Mouse (Mus musculus) naive thymus-derived CD4-positive, alpha-beta T cell, adult 2 months (primary cell): ENCODE data around the gene Abca17.

Experiments used
- DNase-seq: peaks from one replicate; pipeline ENCODE4 v3.0.0-alpha.2; 2011; ENCODE audit warnings: low read depth

Abca17 gene

GRCm38 (mm10) chr17:24346831-24347230, 4.0 kb downstream of the Abca17 start:
- DNase-seq: no peak

- DNase-seq: peak; percentile 55
Observed at GRCm38 (mm10) chr17:24344672-24345071, 6.2 kb downstream of the Abca17 start.

GRCm38 (mm10) chr17:24327656-24328055, 23.2 kb downstream of the Abca17 start:
- no peak for DNase-seq

- DNase-seq: no peak
Observed at GRCm38 (mm10) chr17:24325051-24325450, 25.8 kb downstream of the Abca17 start.

DNA sequence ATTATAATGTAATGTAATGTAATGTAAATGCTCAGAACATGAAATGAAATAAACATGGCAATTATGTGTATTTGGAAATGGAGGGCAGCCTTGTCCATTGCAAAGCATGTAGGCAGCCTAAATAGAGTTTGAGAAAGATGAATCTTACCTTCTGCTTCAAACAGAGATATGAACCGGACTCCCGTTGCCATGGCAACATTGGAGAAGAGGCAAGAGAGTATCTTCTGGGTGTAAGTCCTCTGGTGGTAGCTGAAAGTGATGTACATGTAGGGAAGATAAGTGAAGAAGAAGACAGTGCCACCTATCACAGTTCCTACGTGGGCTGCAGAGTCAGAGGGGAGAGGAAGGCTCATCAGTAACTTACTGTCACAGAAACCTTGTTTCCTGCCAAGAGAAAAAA, 30.0 kb downstream of the Abca17 start:
- no peak for DNase-seq

DNA sequence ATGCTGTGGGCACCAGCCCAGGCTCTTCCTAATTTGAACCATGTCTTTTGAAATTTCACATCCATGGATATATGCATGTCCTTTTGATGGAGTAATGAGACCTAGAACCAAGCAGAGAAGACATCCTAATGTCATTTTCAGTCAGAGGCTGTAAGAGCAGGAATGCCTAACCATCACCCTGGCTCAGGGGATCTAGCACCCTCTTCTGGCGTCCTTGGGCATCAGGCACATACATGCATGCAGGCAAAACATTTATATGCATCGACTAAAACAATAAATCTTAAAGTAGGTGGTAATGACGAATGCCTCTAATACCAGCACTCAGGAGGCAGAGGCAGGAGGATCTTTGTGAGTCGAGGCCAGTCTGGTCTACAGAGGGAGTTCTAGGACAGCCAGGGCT, 43.4 kb downstream of the Abca17 start:
- peak; percentile 62 for DNase-seq

- no peak for DNase-seq
Observed at GRCm38 (mm10) chr17:24300651-24301050, 50.2 kb downstream of the Abca17 start.

DNA sequence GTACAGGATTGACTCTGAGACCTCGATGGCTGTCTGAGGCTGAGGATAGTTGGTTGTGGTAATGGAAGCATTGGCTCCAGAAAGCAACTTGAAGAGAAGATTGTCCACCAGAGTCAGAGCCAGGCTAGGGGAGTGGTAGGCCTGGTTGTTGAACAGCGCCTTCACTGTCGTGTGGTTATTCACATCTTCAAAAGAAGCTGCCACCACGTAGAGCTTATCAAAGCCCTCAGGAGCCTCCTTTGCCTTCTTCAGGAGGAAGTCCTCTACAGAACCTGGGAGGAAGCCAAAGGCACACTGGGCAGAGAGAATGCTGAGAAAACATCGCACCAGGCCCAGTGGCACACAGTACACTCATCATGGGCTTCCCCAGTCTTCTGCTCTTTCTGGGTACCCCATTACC, 61.5 kb downstream of the Abca17 start:
- DNase-seq: peak; percentile 42

- DNase-seq: peak; percentile 22
Observed at GRCm38 (mm10) chr17:24288477-24288876, 62.4 kb downstream of the Abca17 start.

DNA sequence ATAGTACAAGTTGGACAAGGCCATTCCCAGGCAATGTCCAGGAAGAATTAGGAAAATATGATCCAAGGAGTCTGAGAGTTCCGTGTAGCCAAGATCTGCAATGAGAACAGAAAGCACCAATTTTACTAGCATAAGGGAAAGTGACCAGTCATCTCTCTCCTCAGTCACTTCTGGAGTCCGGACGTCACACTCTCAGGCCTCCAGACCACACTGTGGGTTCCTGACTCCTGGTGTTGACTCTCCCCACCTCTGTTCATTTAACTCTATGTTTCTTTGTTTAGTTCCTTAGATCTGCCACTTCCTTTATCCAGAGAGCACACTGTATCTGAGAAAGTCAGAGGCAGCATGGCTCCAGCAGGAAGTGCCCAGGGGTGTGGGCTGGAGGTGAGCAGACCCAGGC, 65.2 kb downstream of the Abca17 start:
- no peak for DNase-seq

DNA sequence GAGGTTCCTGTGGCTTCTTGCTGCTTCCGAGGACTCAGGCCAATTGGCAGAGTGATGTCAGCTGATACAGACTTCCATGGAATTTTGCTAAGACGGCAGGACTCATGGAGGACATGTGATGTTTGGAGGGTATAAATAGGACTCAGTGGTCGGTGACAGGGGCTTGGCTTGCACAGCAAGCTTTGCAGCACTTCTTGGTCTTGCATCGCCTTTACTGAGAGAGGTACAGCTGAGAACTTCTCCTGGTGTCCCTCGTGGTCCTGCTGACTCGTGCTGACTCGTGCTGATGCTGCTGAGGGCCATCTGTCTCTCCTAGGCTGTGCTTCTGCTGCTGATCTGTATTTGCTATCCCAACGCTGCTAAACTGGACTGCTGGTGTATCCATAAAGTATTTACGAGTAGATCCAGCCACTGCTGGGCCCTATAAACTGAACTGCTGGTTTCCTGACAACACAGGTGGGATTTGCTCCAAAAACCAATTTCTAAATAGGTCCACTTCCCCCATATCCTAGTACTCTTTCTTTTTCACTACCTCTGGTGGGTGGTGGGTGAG, 67.5 kb downstream of the Abca17 start:
- no peak for DNase-seq

DNA sequence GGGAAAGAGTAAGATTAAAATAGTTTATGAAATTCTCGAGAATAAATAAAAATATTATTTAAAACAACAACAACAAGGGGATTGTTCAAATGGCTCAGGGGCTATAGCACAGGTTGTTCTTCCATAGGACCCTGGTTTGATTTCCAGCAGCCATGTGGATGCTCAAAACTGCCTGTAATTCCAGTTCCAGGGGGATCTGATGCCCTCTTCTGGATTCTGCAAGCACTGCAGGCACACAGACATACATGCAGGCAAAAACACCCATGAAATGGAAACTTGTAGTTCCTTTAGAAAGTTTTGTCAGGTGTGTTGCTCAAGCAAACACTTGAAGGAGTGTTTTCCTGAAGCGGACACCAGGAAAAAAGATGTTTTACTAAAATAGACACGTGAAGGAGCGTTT, 68.2 kb downstream of the Abca17 start:
- DNase-seq: peak; percentile 20

DNA sequence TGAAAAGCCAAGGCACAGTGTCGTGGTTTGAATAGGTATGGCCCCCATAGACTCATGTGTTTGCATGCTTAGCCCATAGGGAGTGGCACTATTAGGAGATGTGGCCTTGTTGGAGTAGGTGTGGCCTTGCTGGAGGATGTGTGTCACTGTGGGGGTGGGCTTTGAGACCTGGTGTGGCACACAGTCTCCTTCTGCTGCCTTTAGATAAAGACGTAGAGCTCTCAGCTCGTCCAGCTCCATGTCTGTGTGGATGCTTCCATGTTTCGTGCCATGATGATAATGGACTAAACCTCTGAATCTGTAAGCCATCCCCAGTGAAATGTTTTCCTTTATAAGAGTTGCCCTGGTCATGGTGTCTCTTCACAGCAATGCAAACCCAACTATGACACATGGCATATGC, 71.0 kb downstream of the Abca17 start:
- DNase-seq: no peak

DNA sequence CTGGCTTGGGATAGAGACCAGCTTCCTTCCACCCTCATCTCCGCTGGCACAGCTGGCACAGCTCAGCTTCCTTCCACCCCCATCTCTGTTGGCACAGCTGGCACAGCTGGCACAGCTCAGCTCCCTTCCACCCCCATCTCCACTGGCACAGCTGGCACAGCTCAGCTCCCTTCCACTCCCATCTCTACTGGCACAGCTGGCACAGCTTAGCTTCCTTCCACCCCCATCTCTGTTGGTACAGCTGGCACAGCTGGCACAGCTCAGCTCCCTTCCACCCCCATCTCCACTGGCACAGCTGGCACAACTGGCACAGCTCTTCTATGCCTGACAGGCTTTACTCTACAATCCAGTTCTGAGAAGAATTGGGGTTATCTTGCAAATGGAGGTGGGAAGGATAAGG, 83.7 kb downstream of the Abca17 start:
- DNase-seq: no peak

- DNase-seq: no peak
Observed at GRCm38 (mm10) chr17:24264766-24265165, 86.1 kb downstream of the Abca17 start.

DNA sequence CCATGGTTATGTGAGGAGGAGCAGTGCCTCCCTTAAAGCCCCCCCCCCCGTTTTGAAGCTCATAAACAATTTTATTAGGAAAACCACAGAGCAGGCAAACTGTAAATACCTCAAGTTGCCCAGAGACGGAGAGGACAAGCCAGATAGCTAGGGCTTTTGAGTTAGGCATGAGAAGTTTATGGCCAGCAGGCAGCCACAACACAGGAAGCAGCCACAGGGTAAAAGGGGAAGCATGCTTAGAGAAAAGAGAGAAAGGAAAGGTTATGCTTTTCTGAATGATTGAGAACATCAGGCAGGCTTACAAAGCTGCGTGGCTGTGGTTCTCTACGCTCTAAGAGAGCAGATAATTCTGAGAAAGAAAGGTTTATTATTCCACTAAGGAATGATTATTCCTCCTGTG, 90.4 kb downstream of the Abca17 start:
- DNase-seq: no peak

- DNase-seq: no peak
Observed at GRCm38 (mm10) chr17:24259702-24260101, 91.2 kb downstream of the Abca17 start.

DNA sequence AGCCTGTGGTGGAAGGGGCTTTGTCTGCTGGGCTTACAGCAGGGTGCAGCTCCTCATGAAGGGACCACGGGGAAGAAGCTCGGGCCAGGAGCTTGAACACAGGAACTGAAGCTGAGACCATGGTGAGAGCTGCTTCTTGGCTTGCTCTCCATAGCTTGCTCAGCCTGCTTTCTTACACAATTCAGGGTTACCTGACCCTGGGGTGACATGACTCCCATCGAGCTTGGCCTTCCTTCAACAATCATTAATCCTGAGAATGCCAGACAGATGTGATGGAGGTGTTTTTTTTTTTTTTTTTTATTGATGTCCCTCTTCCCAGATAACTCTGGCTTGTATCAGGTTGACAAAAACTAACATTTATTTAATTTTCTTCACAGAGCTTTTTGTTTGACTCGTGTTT, 91.9 kb downstream of the Abca17 start:
- no peak for DNase-seq

- peak; percentile 10 for DNase-seq
Observed at GRCm38 (mm10) chr17:24252329-24252728, 98.5 kb downstream of the Abca17 start.

GRCm38 (mm10) chr17:24251320-24252069, 99.4 kb downstream of the Abca17 start, which contains the start of gene Ccnf:
Ccnf (minus strand) TSS chr17:24251484.
- DNase-seq: peak; percentile 97

GRCm38 (mm10) chr17:24250988-24251319, 99.9 kb downstream of the Abca17 start:
- no peak for DNase-seq

DNA sequence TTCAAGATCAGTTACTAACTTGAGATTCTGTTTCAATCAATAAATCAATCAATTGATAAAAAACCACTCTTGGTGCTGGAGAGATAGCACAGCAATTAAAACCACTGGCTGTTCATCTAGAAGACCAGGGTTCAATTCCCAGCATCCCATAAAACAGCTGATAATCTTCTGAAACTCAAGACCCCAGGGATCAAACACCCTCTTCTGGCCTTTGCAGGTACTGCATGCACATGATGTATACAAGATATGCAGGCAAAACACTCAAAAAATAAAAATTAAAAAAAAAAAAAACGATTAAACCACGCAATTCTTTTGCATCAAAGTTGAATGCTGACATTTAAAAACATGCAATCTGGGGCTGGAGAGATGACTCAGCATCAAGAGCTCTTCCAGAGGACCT, 102.2 kb downstream of the Abca17 start:
- peak; percentile 43 for DNase-seq

GRCm38 (mm10) chr17:24244061-24244460, 106.8 kb downstream of the Abca17 start:
- no peak for DNase-seq
